ENCODE assay signal across 11 mouse cellular contexts in genomic region chr9:123384696-123385095, GRCm38 (mm10). TPM values are rescaled to one million over a fixed set of nuclear protein-coding genes. Genes with fewer than 3 reads are reported as not detected.
DNase-seq lines count a peak whose midpoint lies in the region; ATAC-seq and TF ChIP-seq lines count a peak whose summit lies in the region.
"Had no signal": no experiment of that assay in that cellular context is flagged by ENCODE, and none has a peak within 500 bp of the region (broad histone marks: within the 10 kb centered on the region; RNA-seq: fewer than 3 reads in every experiment).

No protein-coding gene starts in this region.

- peaks cover 15% of the 10 kb centered on the region for H3K4me1 ChIP-seq in cortical plate, adult 2 months (ENCODE audit: control insufficient read depth, insufficient read depth, low read length)
- H3K4me1 ChIP-seq in hindbrain, postnatal 0 days (ENCODE audit: insufficient read depth, low read length) = peaks cover 17% of the 10 kb centered on the region; the same call in 1 of the 2 replicates
- H3K4me1 ChIP-seq in kidney, embryonic 15.5 days = no peaks in the 10 kb centered on the region
- H3K4me1 ChIP-seq: embryonic facial prominence, embryonic 15.5 days had no signal

- 30% methylated on average over 3 of the region's 3 CpGs for WGBS in hindbrain, postnatal 0 days
- 77% methylated on average over 3 of the region's 3 CpGs for WGBS in kidney, embryonic 15.5 days

- no peaks in the 10 kb centered on the region for H3K27me3 ChIP-seq in hindbrain, postnatal 0 days (ENCODE audit: insufficient read depth, low read length)
- no peaks in the 10 kb centered on the region for H3K27me3 ChIP-seq in kidney, embryonic 15.5 days
- H3K27me3 ChIP-seq: embryonic facial prominence, embryonic 15.5 days; neural tube, embryonic 12.5 days had no signal

- DNase-seq in heart, adult 11 months = peak; percentile 66
- no peak for DNase-seq in heart, postnatal 14 days
- DNase-seq in hindbrain, postnatal 0 days (ENCODE audit: low spot score) = peak; percentile 42
- peak; percentile 57 for DNase-seq in right cerebral cortex, adult 18-20 months
- no peak for DNase-seq in urinary bladder, postnatal 25 days (ENCODE audit: low spot score)
- no peak for DNase-seq in gastrocnemius, postnatal 4 days (ENCODE audit: low spot score in 2 of 2)

- no peak overlapping the region for H3K4me2 ChIP-seq in hindbrain, postnatal 0 days (ENCODE audit: low read depth, low read length)
- H3K4me2 ChIP-seq in kidney, embryonic 15.5 days = no peak overlapping the region
- H3K4me2 ChIP-seq: embryonic facial prominence, embryonic 15.5 days; liver, embryonic 11.5 days; neural tube, embryonic 12.5 days had no signal

- ATAC-seq in hindbrain, postnatal 0 days = no peak
- ATAC-seq in kidney, embryonic 15.5 days (replicated peaks; ENCODE audit: low FRiP score) = no peak

- H3K36me3 ChIP-seq in hindbrain, postnatal 0 days (ENCODE audit: insufficient read depth, low read length) = peaks cover 3% of the 10 kb centered on the region; the same call in 1 of the 2 replicates
- H3K36me3 ChIP-seq in kidney, embryonic 15.5 days = peaks cover 17% of the 10 kb centered on the region
- H3K36me3 ChIP-seq: embryonic facial prominence, embryonic 15.5 days; neural tube, embryonic 12.5 days had no signal

- H3K9ac ChIP-seq in hindbrain, postnatal 0 days (replicated peaks; ENCODE audit: low read length) = no peak overlapping the region
- H3K9ac ChIP-seq in kidney, embryonic 15.5 days = no peak overlapping the region
- H3K9ac ChIP-seq: embryonic facial prominence, embryonic 15.5 days; neural tube, embryonic 12.5 days had no signal

- TF ChIP-seq POLR2A in cortical plate, adult 2 months (IDR thresholded peaks at IDR 0.05; ENCODE audit: extremely low read depth, insufficient read depth, low read length) = no peak

- peak overlapping the region; percentile 66 for H3K27ac ChIP-seq in cortical plate, adult 2 months (ENCODE audit: insufficient read depth, low read length)
- peak overlapping the region; percentile 54 for H3K27ac ChIP-seq in hindbrain, postnatal 0 days
- H3K27ac ChIP-seq in kidney, embryonic 15.5 days = no peak overlapping the region
- H3K27ac ChIP-seq: embryonic facial prominence, embryonic 15.5 days; neural tube, embryonic 12.5 days had no signal

- TF ChIP-seq CTCF in cortical plate, adult 2 months (IDR thresholded peaks at IDR 0.05; ENCODE audit: extremely low read depth, insufficient read depth, low read length) = no peak
- no peak for TF ChIP-seq CTCF in hindbrain, postnatal 0 days (IDR thresholded peaks at IDR 0.05; ENCODE audit: low read depth)

- no peak overlapping the region for H3K4me3 ChIP-seq in cortical plate, adult 2 months (ENCODE audit: insufficient read depth, low read length)
- no peak overlapping the region for H3K4me3 ChIP-seq in hindbrain, postnatal 0 days (ENCODE audit: low read length)
- no peak overlapping the region for H3K4me3 ChIP-seq in kidney, embryonic 15.5 days (replicated peaks)
- H3K4me3 ChIP-seq: embryonic facial prominence, embryonic 15.5 days; neural tube, embryonic 12.5 days had no signal

- intact Hi-C loops in heart, postnatal 14 days (cut with DNase I) = no loop called here

- no peaks in the 10 kb centered on the region for H3K9me3 ChIP-seq in hindbrain, postnatal 0 days (ENCODE audit: low read length)
- no peaks in the 10 kb centered on the region for H3K9me3 ChIP-seq in kidney, embryonic 15.5 days (replicated peaks)
- H3K9me3 ChIP-seq: embryonic facial prominence, embryonic 15.5 days; neural tube, embryonic 12.5 days had no signal

RNA-seq across cellular contexts. Expression of gene Lars2, which starts 18.0 kb away (rescaled TPM):
- total RNA-seq in heart, postnatal 14 days (2021) = 10 to 100 TPM; 43.7 to 51.3 TPM
- 1,836 and 4,688 TPM in 2 replicates for polyA plus RNA-seq in cortical plate, adult 2 months (2012; rRNA removed)
- 18.8 and 32.4 TPM in 2 replicates for total RNA-seq in hindbrain, postnatal 0 days (2014; rRNA removed)
- 956 and 1,072 TPM in 2 replicates for polyA plus RNA-seq in hindbrain, postnatal 0 days (2015; fragmentation: Nextera tagmentation; extraction: Ambion mirVana)
- 934 and 964 TPM in 2 replicates for polyA plus RNA-seq in kidney, embryonic 15.5 days (2015; fragmentation: Nextera tagmentation; extraction: Ambion mirVana)
- 10 to 100 TPM; 46.4 to 94.9 TPM for total RNA-seq in gastrocnemius, postnatal 4 days (2021)

Comparison
In these comparisons a context has a peak if more than half of its experiments do, and no peak if none do; other contexts are left out.
1. DNase-seq: peak in heart, adult 11 months (single experiment), hindbrain, postnatal 0 days (single experiment) and right cerebral cortex, adult 18-20 months (single experiment); none in heart, postnatal 14 days (0 of 2), urinary bladder, postnatal 25 days (single experiment) and gastrocnemius, postnatal 4 days (0 of 2).